Mouse (Mus musculus) skeletal muscle tissue, adult 2 months (tissue): ENCODE data around the gene Neil1.

ENCODE experiments used
- DNase-seq: peaks from one replicate; pipeline ENCODE4 v3.0.0-alpha.2; 2012; ENCODE audit warnings: low read depth, low spot score

Neil1 gene

DNA sequence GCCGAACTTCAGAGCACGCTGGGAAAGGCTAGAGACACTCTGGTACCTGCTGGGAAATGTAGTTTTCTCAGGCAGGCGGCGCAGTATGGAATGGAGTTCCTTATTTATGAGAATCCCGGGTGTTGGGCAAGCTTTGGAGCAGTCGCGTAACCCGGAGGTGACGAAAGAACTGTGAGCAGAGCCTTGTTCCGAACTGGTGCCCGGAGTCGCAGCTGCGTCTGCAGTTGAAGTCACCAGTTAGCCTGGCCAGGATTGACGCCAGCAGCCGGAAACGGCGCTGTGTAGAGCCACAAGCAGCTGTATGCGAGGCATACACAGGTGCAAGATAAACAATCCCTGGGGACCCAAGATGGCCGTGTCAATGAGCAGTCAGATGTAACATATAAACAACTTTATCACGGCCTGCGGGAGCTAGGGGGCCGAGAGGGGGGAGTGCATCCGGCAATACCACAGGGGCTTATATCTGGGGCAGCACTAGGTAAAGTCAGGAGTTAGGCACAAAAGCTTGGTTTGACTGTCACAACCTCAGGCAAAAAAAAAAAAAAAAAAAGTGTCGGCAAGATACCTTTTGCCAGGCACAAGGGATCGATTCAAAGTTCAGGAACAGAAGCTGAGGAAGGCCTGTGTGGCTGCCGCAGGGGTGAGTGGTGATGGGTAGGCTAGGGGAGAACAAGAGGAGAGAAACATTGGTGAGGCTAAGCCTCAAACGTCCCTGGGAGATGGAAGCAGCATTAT, at the start of gene Neil1:
Neil1 (minus strand) TSS at position 162 of the 735 bp plus-strand sequence.
- peak; percentile 92 for DNase-seq

- DNase-seq, result no peak
Measured at GRCm38 (mm10) chr9:57197414-57197813, 49.3 kb upstream of the Neil1 start.

- no peak for DNase-seq
Measured at GRCm38 (mm10) chr9:57196708-57197107, 48.6 kb upstream of the Neil1 start.

DNA sequence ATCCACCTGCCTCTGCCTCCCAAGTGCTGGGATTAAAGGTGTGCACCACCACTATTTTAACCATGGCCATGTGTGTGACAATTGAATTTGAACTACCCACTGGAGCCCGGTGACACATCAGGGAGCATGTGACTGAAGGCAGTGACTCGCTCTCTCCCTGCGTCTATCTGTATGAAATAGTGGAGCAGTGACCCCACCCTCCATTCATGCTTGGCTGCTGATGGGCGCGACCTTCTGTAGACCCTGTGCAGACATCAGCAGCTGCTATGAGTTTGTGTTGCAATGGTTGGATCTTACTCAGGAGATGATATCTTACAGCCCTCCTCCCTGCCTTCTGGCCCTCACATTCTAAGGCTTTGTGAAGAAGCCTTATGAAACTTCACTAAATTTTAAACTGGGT, 20.3 kb upstream of the Neil1 start:
- no peak for DNase-seq

GRCm38 (mm10) chr9:57166173-57166572, 18.1 kb upstream of the Neil1 start:
- DNase-seq, result no peak

GRCm38 (mm10) chr9:57163137-57163536, 15.0 kb upstream of the Neil1 start:
- no peak for DNase-seq

- DNase-seq, result no peak
Measured at GRCm38 (mm10) chr9:57162496-57162895, 14.4 kb upstream of the Neil1 start.

GRCm38 (mm10) chr9:57158506-57158905, 10.4 kb upstream of the Neil1 start:
- DNase-seq, result no peak

- DNase-seq, result peak; percentile 99
Measured at GRCm38 (mm10) chr9:57158013-57158470, 9.9 kb upstream of the Neil1 start, which contains the start of gene Commd4. Commd4 (minus strand) TSS chr9:57158331.

GRCm38 (mm10) chr9:57157499-57157898, 9.4 kb upstream of the Neil1 start:
- no peak for DNase-seq

DNA sequence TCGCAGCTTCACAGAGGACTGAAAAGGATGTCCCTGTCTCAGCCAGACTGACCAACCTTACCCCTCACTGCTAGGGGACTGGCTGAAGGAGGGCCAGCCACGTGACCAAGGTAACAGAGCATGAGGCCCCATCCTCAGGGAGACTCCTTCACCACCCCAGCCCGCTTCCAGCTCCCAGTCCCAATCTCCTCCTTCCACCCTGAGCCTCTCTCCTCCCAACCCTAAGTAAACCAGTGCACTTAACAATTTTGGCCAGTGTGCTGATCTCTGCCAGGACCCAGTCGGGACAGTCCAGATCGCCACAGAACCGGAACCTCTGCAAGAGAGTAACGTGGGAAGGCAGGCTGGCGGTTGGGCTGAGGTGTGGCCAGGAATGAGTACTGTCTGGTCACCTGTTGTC, 8.7 kb upstream of the Neil1 start:
- DNase-seq, result no peak

GRCm38 (mm10) chr9:57156383-57156782, 8.3 kb upstream of the Neil1 start:
- DNase-seq, result no peak

GRCm38 (mm10) chr9:57152331-57152730, 4.2 kb upstream of the Neil1 start:
- DNase-seq, result no peak

DNA sequence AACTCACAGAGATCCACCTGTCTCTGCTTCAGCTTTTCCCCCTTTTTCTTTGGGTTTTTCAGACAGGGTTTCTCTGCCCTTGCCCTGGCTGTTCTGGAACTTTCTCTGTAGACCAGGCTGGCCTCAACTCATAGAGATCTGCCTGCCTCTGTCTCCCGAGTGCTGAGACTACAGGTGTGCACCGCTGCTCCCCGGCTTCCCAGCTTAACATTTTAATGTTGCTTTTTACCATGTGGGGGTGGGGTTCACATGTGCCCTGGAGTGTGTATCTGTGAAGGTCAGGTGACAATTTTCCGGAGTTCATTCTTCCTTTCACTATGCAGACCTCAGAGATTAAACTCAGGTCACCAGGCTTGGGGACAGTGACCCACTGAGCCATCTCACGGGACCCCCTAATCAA, 2.1 kb upstream of the Neil1 start:
- no peak for DNase-seq

GRCm38 (mm10) chr9:57149021-57149420, 916 bp upstream of the Neil1 start:
- no peak for DNase-seq

DNA sequence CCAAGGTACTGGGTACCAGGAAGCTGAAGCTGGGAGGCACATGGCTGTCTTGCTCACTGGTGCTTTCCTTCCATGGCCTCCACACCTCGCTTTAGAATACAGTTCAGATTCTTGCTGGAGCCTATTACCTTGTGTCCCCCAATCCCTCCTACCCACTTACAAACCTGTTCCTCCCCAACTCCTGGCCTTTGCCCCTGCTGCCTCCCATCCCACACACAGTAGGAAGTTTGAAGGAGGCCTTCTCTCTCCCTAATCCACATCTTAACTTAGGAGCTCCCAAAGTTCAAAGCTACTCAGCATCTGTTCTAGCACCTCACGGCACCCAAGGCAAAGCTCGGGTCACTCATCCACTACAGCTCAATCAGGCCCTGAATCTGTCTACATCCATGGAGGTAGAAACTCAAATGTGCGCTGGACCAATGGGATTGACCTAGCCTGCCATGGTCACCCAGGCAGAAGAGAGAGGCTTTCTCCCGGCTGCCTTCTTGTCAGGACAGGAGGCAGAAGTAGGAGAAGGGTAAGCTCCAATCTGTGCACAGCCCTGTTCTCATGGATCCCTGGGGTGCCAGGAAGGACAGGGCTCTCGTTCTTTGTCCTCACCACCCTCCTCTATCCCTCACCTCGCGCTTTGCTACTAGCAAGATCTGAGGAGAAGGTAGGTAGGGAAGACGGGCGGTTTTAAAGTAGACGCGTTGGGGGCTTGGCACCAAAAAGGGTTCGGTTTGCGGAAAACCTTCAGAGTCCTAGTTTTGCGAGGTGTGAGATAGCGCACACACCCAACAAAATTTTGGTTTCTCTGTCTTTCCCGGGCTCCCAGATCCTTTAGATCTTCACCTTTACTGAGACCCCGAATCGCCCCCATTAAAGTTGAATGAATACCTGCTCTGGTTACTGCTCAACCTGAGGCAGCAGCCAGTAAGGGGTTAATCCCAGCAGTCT, 631 bp downstream of the Neil1 start:
- DNase-seq, result no peak

- no peak for DNase-seq
Measured at GRCm38 (mm10) chr9:57146451-57147066, 1.5 kb downstream of the Neil1 start.

- DNase-seq, result no peak
Measured at GRCm38 (mm10) chr9:57144830-57145229, 3.3 kb downstream of the Neil1 start.

DNA sequence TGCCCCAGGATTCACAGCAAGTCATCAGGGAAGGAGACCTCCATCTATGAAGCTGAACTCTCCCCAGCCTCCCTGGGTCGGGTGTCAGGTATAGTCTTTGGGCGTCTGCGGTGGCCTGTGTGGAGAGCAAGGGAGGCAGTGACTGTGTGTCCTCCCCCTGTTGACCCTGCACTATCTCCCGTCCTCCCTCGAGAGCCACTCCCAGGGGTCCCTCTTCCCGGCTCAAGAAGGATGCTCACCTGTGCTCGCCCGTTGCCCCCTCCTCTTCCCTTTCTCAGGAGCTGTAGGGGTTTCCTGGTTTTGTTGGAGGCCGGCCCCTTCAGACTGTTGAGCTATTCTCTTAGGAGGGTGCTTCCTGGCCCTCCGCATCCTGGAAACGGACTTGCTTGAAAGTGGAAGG, 4.9 kb downstream of the Neil1 start:
- no peak for DNase-seq

GRCm38 (mm10) chr9:57141417-57142353, 6.4 kb downstream of the Neil1 start:
- DNase-seq, result no peak

- no peak for DNase-seq
Measured at GRCm38 (mm10) chr9:57139571-57139970, 8.5 kb downstream of the Neil1 start.
